Mouse (Mus musculus) midbrain, embryonic 12.5 days (tissue): Measurements from ENCODE around the gene Prkg1. TPM values are rescaled to one million over a fixed set of nuclear protein-coding genes. Genes with fewer than 3 reads are reported as not detected.

Source experiments
- ATAC-seq: fragments of 200-750 bp; cut with Nextera tagmentation; 2 replicates; pipeline ENCODE4 v1.8.0; 2017; ENCODE audit warnings: low read depth, moderate TSS enrichment, moderate library complexity; ENCODE audit not compliant: low FRiP score
- H3K27ac ChIP-seq: fragments of 300-500 bp; sonication (generic); replicated peaks from 2 replicates; pipeline ENCODE4 v1.5.1; 2016; ENCODE audit warnings: mild to moderate bottlenecking
- H3K27me3 ChIP-seq: fragments of 300-500 bp; sonication (generic); 2 replicates; pipeline ENCODE4 v1.6.1; 2016; ENCODE audit warnings: mild to moderate bottlenecking
- H3K36me3 ChIP-seq: fragments of 300-500 bp; sonication (generic); 2 replicates; pipeline ENCODE4 v1.6.1; 2016
- H3K4me1 ChIP-seq: fragments of 300-500 bp; sonication (generic); 2 replicates; pipeline ENCODE4 v1.6.1; 2016
- H3K4me2 ChIP-seq: fragments of 300-500 bp; sonication (generic); replicated peaks from 2 replicates; pipeline ENCODE4 v1.6.1; 2016; ENCODE audit warnings: mild to moderate bottlenecking, moderate library complexity
- H3K4me3 ChIP-seq: fragments of 300-500 bp; sonication (generic); 2 replicates; pipeline ENCODE4 v1.5.1; 2016; ENCODE audit warnings: mild to moderate bottlenecking
- H3K9ac ChIP-seq: fragments of 300-500 bp; sonication (generic); replicated peaks from 2 replicates; pipeline ENCODE4 v1.6.1; 2016; ENCODE audit warnings: mild to moderate bottlenecking, moderate library complexity
- H3K9me3 ChIP-seq: fragments of 300-500 bp; sonication (generic); 2 replicates; pipeline ENCODE4 v1.6.1; 2016; ENCODE audit warnings: mild to moderate bottlenecking
- WGBS: fragments of 180-500 bp; shearing (Covaris S2); methylation state at CpG from one replicate; pipeline ENCODE4 v1.1.7; 2016; 5-methylcytosine and 5-hydroxymethylcytosine counted together
- polyA plus RNA-seq: library from polyadenylated mRNA; unstranded; fragments of >200 nt; fragmentation: Nextera tagmentation; extraction: Ambion mirVana; gene quantifications from 2 replicates; pipeline ENCODE4 v1.2.1, GENCODE M21; 2016

Prkg1 gene
- polyA plus RNA-seq, 1 experiment from 2014 or later, result 8.7 TPM

DNA sequence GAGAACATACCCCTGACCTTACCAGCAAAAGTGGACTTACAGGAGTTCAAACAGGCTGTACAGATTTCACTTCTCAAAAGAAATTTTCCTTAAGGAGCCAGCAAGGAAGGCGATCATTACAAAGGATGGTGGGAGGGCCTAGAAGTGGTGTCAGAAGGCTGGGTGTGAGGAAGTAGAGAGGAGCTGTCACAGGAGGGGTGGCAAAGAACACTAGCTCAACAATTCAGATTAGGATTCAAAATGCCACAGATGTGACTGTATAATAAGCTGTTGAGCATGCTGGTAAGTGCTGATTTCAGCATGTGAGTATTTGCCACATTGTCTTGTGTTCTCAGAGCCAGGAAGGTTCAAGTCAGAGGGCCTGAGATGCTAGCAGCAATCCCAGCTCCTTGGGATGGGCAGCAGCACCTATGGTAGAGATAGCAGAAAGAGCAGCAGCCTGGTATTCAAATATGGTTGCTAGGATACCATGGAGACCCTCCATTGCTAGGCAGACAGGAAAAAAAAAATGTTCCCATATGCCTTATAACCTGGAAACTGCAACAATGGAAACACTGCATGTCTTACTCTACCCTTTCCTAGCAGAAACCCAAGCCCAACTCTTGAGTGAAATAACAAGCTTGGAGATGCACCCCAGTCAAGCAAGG, 106.0 kb downstream of the Prkg1 start:
- 63% methylated on average over 1 of the region's 1 CpGs for WGBS

DNA sequence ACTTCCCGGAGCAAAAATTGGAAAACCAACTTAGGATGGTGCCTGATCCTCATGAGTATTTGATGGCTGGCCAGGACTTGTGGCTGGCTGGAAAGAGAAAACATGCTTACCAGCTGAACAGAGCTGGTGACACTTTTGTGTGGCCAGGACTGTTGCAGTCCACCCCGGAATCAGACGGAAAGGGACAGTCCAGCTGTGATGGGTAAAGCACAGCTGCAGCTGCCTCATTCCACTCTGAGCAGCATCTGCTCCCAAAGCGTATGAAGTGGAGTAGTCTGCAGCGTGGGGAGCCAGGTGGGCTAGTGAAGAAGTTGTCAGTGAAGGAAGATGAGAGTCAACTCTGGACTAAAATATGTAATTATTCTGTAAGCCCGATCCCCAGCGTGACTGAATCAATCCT, 108.6 kb downstream of the Prkg1 start:
- H3K4me3 ChIP-seq, result no peak overlapping the region
- no peaks in the 10 kb centered on the region for H3K9me3 ChIP-seq
- 0 out of 2 replicates have a peak, but pooled peaks cover 7% of the 10 kb centered on the region for H3K4me1 ChIP-seq
- no peak overlapping the region for H3K9ac ChIP-seq
- H3K36me3 ChIP-seq, result no peaks in the 10 kb centered on the region
- 83% methylated on average over 7 of the region's 7 CpGs for WGBS
- H3K27me3 ChIP-seq, result no peaks in the 10 kb centered on the region
- no peak for ATAC-seq
- no peak overlapping the region for H3K27ac ChIP-seq
- H3K4me2 ChIP-seq, result no peak overlapping the region

More for the DNA sequence above, 106.0 kb downstream of the Prkg1 start:
- Histone ChIP-seq H3K4me1 (0 out of 2 replicates have a peak, but pooled peaks cover 7% of the 10 kb centered on the region), H3K36me3 (no peaks in the 10 kb centered on the region), H3K27me3 (no peaks in the 10 kb centered on the region; the same call in 1 of the 2 replicates), H3K27ac (no peak overlapping the region), H3K9me3 (no peaks in the 10 kb centered on the region), H3K4me3 (no peak overlapping the region), H3K9ac (no peak overlapping the region), H3K4me2 (no peak overlapping the region)
- ATAC-seq, result peak; percentile 35; the same call in 1 of the 2 replicates

DNA sequence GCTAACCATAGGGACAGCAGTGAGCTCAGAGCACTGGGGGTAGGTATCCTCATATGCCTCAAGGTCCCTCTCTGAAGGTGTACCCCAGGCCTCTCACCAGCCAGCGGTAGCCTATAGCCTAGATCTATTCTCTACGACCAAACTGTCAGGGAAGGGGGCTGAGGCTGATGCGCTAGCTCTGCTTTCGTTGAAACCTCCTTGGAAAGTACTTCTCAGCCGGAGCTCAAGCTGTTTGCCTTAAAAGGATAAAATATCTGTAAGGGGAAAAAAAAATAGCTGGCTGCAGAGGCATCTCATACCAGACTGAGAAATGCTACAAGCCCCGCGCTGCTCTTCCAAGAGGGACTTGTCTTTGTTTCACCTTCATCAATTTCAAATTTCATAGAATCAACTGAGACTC, 109.0 kb downstream of the Prkg1 start:
- Histone ChIP-seq H3K4me3 (no peak overlapping the region), H3K27me3 (no peaks in the 10 kb centered on the region), H3K4me2 (no peak overlapping the region), H3K36me3 (no peaks in the 10 kb centered on the region), H3K9ac (no peak overlapping the region), H3K27ac (no peak overlapping the region), H3K4me1 (0 out of 2 replicates have a peak, but pooled peaks cover 7% of the 10 kb centered on the region), H3K9me3 (no peaks in the 10 kb centered on the region)
- 84% methylated on average over 7 of the region's 7 CpGs for WGBS
- ATAC-seq, result no peak

DNA sequence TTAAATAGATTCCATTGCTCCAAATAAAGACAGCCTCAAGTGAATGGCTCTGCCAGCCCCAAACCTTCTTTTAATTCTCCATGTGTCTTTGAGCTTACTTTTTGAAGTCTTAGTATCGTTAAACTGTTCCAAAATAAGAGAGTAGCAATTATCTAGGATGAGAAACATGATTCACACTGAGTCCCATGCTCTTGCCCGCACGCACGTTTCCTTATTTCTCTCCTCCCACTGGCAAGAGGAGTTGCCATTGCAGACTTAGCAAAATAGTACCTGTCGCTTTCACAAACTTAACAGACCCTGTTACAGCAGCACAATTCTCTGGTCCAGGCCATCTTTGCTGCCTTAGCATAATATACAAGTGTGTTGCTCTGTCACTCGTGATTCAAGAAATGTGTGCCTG, 110.8 kb downstream of the Prkg1 start:
- no peak overlapping the region for H3K4me3 ChIP-seq
- 86% methylated on average over 6 of the region's 6 CpGs for WGBS
- 0 out of 2 replicates have a peak, but pooled peaks cover 4% of the 10 kb centered on the region for H3K4me1 ChIP-seq
- no peaks in the 10 kb centered on the region for H3K9me3 ChIP-seq
- H3K9ac ChIP-seq, result no peak overlapping the region
- H3K4me2 ChIP-seq, result no peak overlapping the region
- no peaks in the 10 kb centered on the region for H3K36me3 ChIP-seq
- no peaks in the 10 kb centered on the region for H3K27me3 ChIP-seq
- H3K27ac ChIP-seq, result no peak overlapping the region
- no peak for ATAC-seq

DNA sequence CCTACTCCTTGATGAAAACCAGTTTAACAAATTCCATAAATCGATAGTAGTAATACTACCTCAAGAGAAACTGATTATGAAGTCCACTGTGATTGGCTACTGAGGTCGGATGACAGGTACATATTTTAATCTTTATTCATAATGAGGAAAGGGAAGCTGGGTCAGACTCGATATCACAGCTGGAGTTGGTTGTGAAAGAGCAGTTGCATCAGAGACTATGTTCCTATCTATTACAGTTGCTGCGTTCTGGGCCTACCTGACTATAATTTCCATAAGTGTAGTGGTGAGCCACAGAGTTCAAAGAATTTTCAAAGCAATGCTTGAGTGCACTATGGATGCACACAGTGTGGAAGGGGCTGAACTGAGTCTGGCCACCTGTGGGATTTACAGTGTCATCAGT, 114.4 kb downstream of the Prkg1 start:
- 93% methylated on average over 4 of the region's 4 CpGs for WGBS
- H3K27ac ChIP-seq, result no peak overlapping the region
- no peaks in the 10 kb centered on the region for H3K4me1 ChIP-seq
- ATAC-seq, result no peak
- no peak overlapping the region for H3K4me2 ChIP-seq
- no peak overlapping the region for H3K4me3 ChIP-seq
- no peak overlapping the region for H3K9ac ChIP-seq
- no peaks in the 10 kb centered on the region for H3K9me3 ChIP-seq
- H3K36me3 ChIP-seq, result no peaks in the 10 kb centered on the region
- no peaks in the 10 kb centered on the region for H3K27me3 ChIP-seq

DNA sequence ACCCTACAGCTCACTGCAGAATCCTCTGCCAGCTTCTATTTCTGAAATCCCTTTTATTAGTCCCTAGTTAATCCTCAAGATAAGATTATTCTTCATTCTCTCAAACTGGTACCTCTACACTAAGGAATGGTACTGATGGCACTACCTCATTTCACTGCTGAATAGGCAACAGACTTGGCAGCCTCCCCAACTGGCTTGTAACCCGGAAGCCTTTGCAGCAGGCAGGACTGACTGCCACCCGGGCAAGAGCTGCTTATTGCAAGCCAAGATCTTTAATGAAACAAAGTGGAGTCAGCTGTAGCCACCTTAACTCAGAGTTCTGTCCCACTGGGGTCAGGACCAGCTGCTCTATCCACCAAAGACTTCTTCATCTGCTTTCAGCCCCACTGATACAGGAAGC, 117.3 kb downstream of the Prkg1 start:
- ATAC-seq, result no peak
- no peaks in the 10 kb centered on the region for H3K27me3 ChIP-seq
- no peak overlapping the region for H3K4me3 ChIP-seq
- no peaks in the 10 kb centered on the region for H3K4me1 ChIP-seq
- 74% methylated on average over 2 of the region's 2 CpGs for WGBS
- H3K9ac ChIP-seq, result no peak overlapping the region
- H3K27ac ChIP-seq, result no peak overlapping the region
- H3K9me3 ChIP-seq, result no peaks in the 10 kb centered on the region
- H3K4me2 ChIP-seq, result no peak overlapping the region
- no peaks in the 10 kb centered on the region for H3K36me3 ChIP-seq

DNA sequence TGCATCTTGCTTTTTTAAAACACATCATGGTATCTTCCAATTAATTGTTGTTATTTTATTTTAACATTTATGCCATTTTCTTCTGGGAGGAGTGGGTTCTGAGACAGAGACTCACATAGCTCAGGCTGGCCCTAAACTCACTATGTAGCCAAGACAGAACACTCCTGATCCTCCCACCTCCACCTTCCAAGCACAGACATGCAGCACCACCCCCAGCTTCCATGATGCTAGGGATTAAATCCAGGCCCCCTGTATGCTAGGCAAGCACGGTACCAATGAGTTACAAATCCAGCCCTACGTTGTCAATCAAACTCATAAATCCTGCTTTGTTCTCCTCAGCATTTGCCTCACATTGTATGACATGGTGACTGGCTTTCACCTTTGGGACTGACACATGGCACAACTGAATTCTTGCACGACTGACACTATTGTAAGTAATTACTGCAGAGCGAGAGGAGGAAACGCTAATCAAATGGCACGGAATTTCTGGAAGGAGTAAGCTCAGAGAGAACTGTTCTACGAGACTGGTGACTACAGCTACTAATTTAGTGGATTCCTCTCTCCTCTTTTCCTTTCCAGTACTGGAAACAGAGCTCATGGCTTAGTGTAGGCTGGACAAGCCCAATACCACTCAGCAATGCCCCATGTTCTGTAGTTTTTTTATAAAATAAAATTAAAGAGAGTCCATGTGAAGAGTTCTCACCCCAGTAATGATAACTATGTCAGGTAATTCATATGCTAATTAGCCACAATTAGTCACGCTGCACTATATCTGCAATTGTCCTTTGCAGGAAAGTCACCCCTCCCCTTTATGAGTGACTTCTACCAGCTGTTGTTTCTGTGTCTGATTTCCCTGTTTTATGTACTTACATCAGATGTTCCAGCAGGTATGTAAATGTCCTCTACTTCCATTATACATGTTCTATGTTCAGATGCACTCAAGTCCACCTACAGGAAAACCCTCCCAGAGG, 133.6 kb downstream of the Prkg1 start:
- no peaks in the 10 kb centered on the region for H3K36me3 ChIP-seq
- H3K27ac ChIP-seq, result 0 out of 2 replicates have a peak overlapping the region, but pooled peaks have one; percentile 25
- H3K27me3 ChIP-seq, result no peaks in the 10 kb centered on the region
- peak; percentile 68 for ATAC-seq
- no peaks in the 10 kb centered on the region for H3K9me3 ChIP-seq
- no peak overlapping the region for H3K9ac ChIP-seq
- H3K4me2 ChIP-seq, result no peak overlapping the region
- peaks cover 7% of the 10 kb centered on the region for H3K4me1 ChIP-seq
- H3K4me3 ChIP-seq, result no peak overlapping the region
- WGBS, result 36% methylated on average over 8 of the region's 8 CpGs

DNA sequence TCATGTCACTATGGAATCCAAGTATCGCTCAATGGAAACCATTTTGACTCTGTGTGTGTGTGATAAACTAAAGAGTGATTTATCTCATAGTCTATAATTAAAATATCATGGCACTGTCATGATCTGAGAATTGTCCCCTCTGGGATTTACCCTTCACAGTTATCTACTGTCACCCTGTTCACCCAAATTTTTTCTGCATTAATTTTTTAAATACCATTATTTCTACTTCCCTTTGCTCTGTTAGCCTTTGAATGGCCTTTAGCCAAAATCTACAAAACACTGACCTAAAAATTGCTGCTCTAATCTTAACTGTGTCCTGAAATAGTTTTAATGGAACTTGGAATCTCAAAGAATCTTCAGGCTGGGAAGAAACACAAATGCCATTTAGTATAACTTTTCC, 143.1 kb downstream of the Prkg1 start:
- peaks cover 2% of the 10 kb centered on the region; the same call in 1 of the 2 replicates for H3K4me1 ChIP-seq
- H3K4me3 ChIP-seq, result no peak overlapping the region
- H3K27ac ChIP-seq, result no peak overlapping the region
- ATAC-seq, result no peak
- no peaks in the 10 kb centered on the region for H3K36me3 ChIP-seq
- no peaks in the 10 kb centered on the region for H3K9me3 ChIP-seq
- H3K9ac ChIP-seq, result no peak overlapping the region
- H3K4me2 ChIP-seq, result no peak overlapping the region
- 97% methylated on average over 1 of the region's 1 CpGs for WGBS
- no peaks in the 10 kb centered on the region for H3K27me3 ChIP-seq

DNA sequence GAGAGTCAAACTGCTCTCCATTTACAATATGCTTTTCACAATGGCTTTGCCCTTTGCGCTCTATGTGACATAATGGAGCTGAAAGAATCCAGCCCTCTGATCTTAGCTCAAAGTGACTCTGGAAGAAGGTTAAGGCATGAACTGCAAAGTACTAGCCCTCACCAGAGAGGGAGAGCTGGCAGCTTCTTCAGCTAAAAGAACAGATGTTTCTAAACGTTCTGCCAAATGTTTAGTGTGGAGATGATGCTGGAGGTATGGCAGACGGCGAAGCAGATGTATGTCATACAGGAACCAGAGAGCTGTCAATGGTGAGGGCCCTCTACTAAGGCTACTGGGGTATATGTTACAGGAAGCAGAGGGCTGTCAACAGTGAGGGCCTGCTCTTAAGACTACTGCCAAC, 148.0 kb downstream of the Prkg1 start:
- H3K4me1 ChIP-seq, result no peaks in the 10 kb centered on the region
- H3K9ac ChIP-seq, result no peak overlapping the region
- no peak overlapping the region for H3K27ac ChIP-seq
- no peaks in the 10 kb centered on the region for H3K9me3 ChIP-seq
- no peak overlapping the region for H3K4me3 ChIP-seq
- H3K27me3 ChIP-seq, result no peaks in the 10 kb centered on the region
- ATAC-seq, result no peak
- 81% methylated on average over 4 of the region's 4 CpGs for WGBS
- no peak overlapping the region for H3K4me2 ChIP-seq
- H3K36me3 ChIP-seq, result no peaks in the 10 kb centered on the region

DNA sequence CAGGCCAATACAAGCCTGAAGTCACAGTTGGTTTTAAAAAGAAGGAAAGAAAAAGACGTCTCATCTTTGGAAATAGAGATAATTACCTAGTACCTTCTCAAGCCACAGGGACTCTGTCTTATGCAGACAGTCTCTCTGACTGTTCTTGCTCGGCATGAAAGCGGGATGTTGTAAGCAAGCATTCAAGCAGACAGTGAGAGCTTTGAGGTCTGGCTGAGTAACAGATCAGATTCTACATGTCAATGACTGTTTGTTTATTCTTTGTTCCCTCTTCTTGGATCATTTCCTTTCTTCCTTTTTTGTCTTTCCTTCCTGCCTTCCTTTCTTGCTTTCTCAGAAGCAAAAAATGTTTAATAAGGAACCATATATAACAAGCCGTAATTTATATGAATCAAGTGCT, 148.7 kb downstream of the Prkg1 start:
- WGBS, result 48% methylated on average over 4 of the region's 4 CpGs
- no peak overlapping the region for H3K9ac ChIP-seq
- no peak overlapping the region for H3K4me3 ChIP-seq
- H3K27me3 ChIP-seq, result no peaks in the 10 kb centered on the region
- H3K9me3 ChIP-seq, result no peaks in the 10 kb centered on the region
- no peaks in the 10 kb centered on the region for H3K4me1 ChIP-seq
- no peak for ATAC-seq
- H3K4me2 ChIP-seq, result no peak overlapping the region
- H3K36me3 ChIP-seq, result no peaks in the 10 kb centered on the region
- no peak overlapping the region for H3K27ac ChIP-seq

DNA sequence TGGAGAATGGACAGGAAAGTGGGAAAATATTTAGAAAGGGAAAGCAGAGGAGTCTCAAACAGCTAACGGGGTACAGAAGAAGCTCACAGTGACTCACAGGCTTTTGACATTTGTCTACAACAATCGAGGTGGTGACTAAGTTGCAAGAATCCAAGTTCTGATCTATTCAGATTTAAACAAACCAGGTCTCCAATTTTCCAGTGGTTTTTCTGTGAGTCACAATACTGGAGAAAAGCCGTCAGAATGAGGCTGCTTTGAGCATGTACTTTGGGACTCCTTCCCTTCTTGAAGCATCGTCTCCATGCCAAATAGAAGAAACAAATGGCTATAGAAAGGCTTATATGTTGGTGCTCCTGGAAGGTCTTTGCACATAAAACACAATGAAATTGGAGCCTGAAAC, 151.7 kb downstream of the Prkg1 start:
- Histone ChIP-seq H3K4me3 (no peak overlapping the region), H3K36me3 (no peaks in the 10 kb centered on the region), H3K4me2 (no peak overlapping the region), H3K27ac (no peak overlapping the region), H3K9me3 (no peaks in the 10 kb centered on the region), H3K27me3 (no peaks in the 10 kb centered on the region), H3K9ac (no peak overlapping the region), H3K4me1 (no peaks in the 10 kb centered on the region)
- 91% methylated on average over 4 of the region's 4 CpGs for WGBS
- ATAC-seq, result no peak

DNA sequence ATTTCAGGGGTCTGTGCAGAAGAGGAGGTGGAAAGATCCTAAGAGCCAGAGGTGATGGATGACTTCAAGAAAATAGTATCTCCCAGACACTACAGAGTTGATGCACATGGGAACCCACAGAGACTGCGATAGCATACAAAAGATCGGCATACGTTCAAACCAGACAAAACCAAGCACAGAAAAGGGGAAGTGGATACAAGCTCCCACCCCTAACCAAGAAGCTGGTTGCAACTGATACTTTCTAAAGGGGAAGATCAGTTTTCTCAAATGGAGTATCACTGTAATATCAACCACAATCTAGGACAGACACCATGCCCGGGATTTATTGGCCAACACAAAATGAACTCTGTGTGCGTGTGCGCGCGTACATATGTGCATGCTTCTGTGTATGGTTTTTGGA, 162.3 kb downstream of the Prkg1 start:
- H3K36me3 ChIP-seq, result no peaks in the 10 kb centered on the region
- no peak overlapping the region for H3K9ac ChIP-seq
- no peak overlapping the region for H3K4me2 ChIP-seq
- no peaks in the 10 kb centered on the region for H3K27me3 ChIP-seq
- H3K4me3 ChIP-seq, result no peak overlapping the region
- WGBS, result 93% methylated on average over 8 of the region's 8 CpGs
- H3K4me1 ChIP-seq, result no peaks in the 10 kb centered on the region
- H3K27ac ChIP-seq, result no peak overlapping the region
- ATAC-seq, result no peak
- no peaks in the 10 kb centered on the region for H3K9me3 ChIP-seq
